Mouse (Mus musculus) embryonic facial prominence, embryonic 11.5 days (tissue): ENCODE data around the gene Sptssb. TPM values are rescaled to one million over a fixed set of nuclear protein-coding genes. Genes with fewer than 3 reads are reported as not detected.

Source experiments
- polyA plus RNA-seq: library from polyadenylated mRNA; unstranded; fragments of >200 nt; fragmentation: Nextera tagmentation; extraction: Ambion mirVana; gene quantifications from 2 replicates; pipeline ENCODE4 v1.2.1, GENCODE M21; 2014

Gene Sptssb
- polyA plus RNA-seq, 1 experiment from 2014 or later = 1.1 TPM

Other genes starting within 250 kb of the Sptssb start
- 152 and 161 TPM in 2 replicates for gene Nmd3, start 138.0 kb downstream of the Sptssb start, polyA plus RNA-seq
- gene Otol1, start 147.7 kb upstream of the Sptssb start, polyA plus RNA-seq = not detected in 2 replicates